Mouse (Mus musculus): ENCODE results near the gene Mcts1.

DNA sequence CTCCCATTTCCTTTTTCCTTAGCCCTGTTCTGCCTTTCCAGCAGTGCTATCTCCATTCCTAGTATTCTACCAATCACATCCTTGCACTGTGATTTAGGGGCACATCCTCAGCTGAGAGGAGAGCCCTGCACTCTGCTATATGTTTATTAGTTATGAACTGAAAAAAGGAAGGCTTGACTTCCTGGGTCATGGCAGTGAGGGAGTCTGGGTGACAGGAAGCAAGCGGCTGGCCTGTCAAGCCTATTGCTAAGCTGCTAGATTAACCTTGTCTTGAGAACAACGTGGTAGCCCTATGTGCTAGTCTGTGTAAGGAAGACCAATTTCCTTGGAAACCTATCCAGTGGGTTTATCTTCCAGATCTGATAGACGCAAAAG is 604 bp downstream of the Mcts1 start:
- no peak for TF ChIP-seq CTCF (IDR thresholded peaks at IDR 0.05; ENCODE audit: control insufficient read depth, insufficient read depth, low read length)
- TF ChIP-seq POLR2A (IDR thresholded peaks at IDR 0.05; ENCODE audit: borderline replicate concordance, control insufficient read depth, low read depth, low read length) = no peak

Measured in bone marrow, adult 2 months (tissue).